Mouse (Mus musculus): Measurements from ENCODE around the gene Baiap2l1. TPM values are rescaled to one million over a fixed set of nuclear protein-coding genes. Genes with fewer than 3 reads are reported as not detected.
A peak's percentile ranks its signal among the peaks of the same experiment; 100 is the strongest.

Baiap2l1 gene
- polyA plus RNA-seq (2016; fragmentation: Nextera tagmentation; extraction: Ambion mirVana): 2.6 and 2.9 TPM in 2 replicates

GRCm38 (mm10) chr5:144357881-144358591 lies at the start of gene Baiap2l1:
Baiap2l1 (minus strand) TSS chr5:144358112.
- no peaks in the 10 kb centered on the region for H3K36me3 ChIP-seq (replicated peaks)
- peak within 1 kb of the TSS; percentile 86 for H3K4me2 ChIP-seq
- under 1% methylated on average over 60 of the region's 60 CpGs for WGBS
- peak within 1 kb of the TSS; percentile 49 for H3K4me3 ChIP-seq (replicated peaks)
- peaks cover 32% of the 10 kb centered on the region for H3K27me3 ChIP-seq
- ATAC-seq (ENCODE audit: low FRiP score): peak; percentile 95
- no peak within 1 kb of the TSS for H3K27ac ChIP-seq
- peak within 1 kb of the TSS; percentile 46; the same call in 1 of the 2 replicates for H3K9ac ChIP-seq
- peaks cover 19% of the 10 kb centered on the region for H3K4me1 ChIP-seq
- no peaks in the 10 kb centered on the region for H3K9me3 ChIP-seq

- Histone ChIP-seq H3K27me3 (no peaks in the 10 kb centered on the region), H3K27ac (no peak overlapping the region), H3K9ac (no peak overlapping the region), H3K36me3 (replicated peaks) (no peaks in the 10 kb centered on the region), H3K4me1 (peaks cover 3% of the 10 kb centered on the region), H3K4me2 (no peak overlapping the region), H3K4me3 (replicated peaks) (no peak overlapping the region), H3K9me3 (no peaks in the 10 kb centered on the region)
- ATAC-seq (ENCODE audit: low FRiP score): no peak
- WGBS: 92% methylated on average over 11 of the region's 11 CpGs
Measured at GRCm38 (mm10) chr5:144406256-144406655, 48.3 kb upstream of the Baiap2l1 start.

- Histone ChIP-seq H3K4me1 (peaks cover 10% of the 10 kb centered on the region), H3K4me2 (no peak overlapping the region), H3K9ac (no peak overlapping the region), H3K9me3 (no peaks in the 10 kb centered on the region), H3K4me3 (replicated peaks) (no peak overlapping the region), H3K36me3 (replicated peaks) (no peaks in the 10 kb centered on the region), H3K27ac (no peak overlapping the region), H3K27me3 (no peaks in the 10 kb centered on the region)
- WGBS: 23% methylated on average over 5 of the region's 5 CpGs
- ATAC-seq (ENCODE audit: low FRiP score): no peak
Measured at GRCm38 (mm10) chr5:144400821-144401220, 42.9 kb upstream of the Baiap2l1 start.

- no peaks in the 10 kb centered on the region for H3K27me3 ChIP-seq
- WGBS: 42% methylated on average over 5 of the region's 9 CpGs
- ATAC-seq (ENCODE audit: low FRiP score): no peak
- no peak overlapping the region for H3K27ac ChIP-seq
- H3K4me1 ChIP-seq: peaks cover 10% of the 10 kb centered on the region
- H3K36me3 ChIP-seq (replicated peaks): no peaks in the 10 kb centered on the region
- no peaks in the 10 kb centered on the region for H3K9me3 ChIP-seq
- H3K4me2 ChIP-seq: no peak overlapping the region
- no peak overlapping the region for H3K9ac ChIP-seq
- no peak overlapping the region for H3K4me3 ChIP-seq (replicated peaks)
Measured at GRCm38 (mm10) chr5:144397566-144397965, 39.7 kb upstream of the Baiap2l1 start.

- Histone ChIP-seq H3K9ac (no peak overlapping the region), H3K4me3 (replicated peaks) (no peak overlapping the region), H3K9me3 (no peaks in the 10 kb centered on the region), H3K4me2 (no peak overlapping the region), H3K27me3 (no peaks in the 10 kb centered on the region), H3K27ac (no peak overlapping the region), H3K4me1 (no peaks in the 10 kb centered on the region), H3K36me3 (replicated peaks) (no peaks in the 10 kb centered on the region)
- WGBS: 90% methylated on average over 2 of the region's 2 CpGs
- no peak for ATAC-seq (ENCODE audit: low FRiP score)
Measured at GRCm38 (mm10) chr5:144394142-144394541, 36.2 kb upstream of the Baiap2l1 start.

GRCm38 (mm10) chr5:144387851-144388250 lies 29.9 kb upstream of the Baiap2l1 start:
- H3K4me1 ChIP-seq: no peaks in the 10 kb centered on the region
- no peak overlapping the region for H3K4me3 ChIP-seq (replicated peaks)
- no peak overlapping the region for H3K9ac ChIP-seq
- no peaks in the 10 kb centered on the region; the same call in 1 of the 2 replicates for H3K9me3 ChIP-seq
- H3K36me3 ChIP-seq (replicated peaks): no peaks in the 10 kb centered on the region
- H3K27ac ChIP-seq: no peak overlapping the region
- H3K27me3 ChIP-seq: no peaks in the 10 kb centered on the region
- WGBS: 9% methylated on average over 6 of the region's 6 CpGs
- ATAC-seq (ENCODE audit: low FRiP score): peak; percentile 65
- H3K4me2 ChIP-seq: no peak overlapping the region

- Histone ChIP-seq H3K4me2 (no peak overlapping the region), H3K9me3 (no peaks in the 10 kb centered on the region; the same call in 1 of the 2 replicates), H3K4me1 (no peaks in the 10 kb centered on the region), H3K27me3 (no peaks in the 10 kb centered on the region), H3K4me3 (replicated peaks) (no peak overlapping the region), H3K9ac (no peak overlapping the region), H3K36me3 (replicated peaks) (no peaks in the 10 kb centered on the region), H3K27ac (no peak overlapping the region)
- 73% methylated on average over 3 of the region's 3 CpGs for WGBS
- no peak for ATAC-seq (ENCODE audit: low FRiP score)
Measured at GRCm38 (mm10) chr5:144383936-144384335, 26.0 kb upstream of the Baiap2l1 start.

- Histone ChIP-seq H3K4me2 (no peak overlapping the region), H3K9me3 (no peaks in the 10 kb centered on the region; the same call in 1 of the 2 replicates), H3K9ac (no peak overlapping the region), H3K36me3 (replicated peaks) (no peaks in the 10 kb centered on the region), H3K4me3 (replicated peaks) (no peak overlapping the region), H3K27me3 (no peaks in the 10 kb centered on the region), H3K4me1 (no peaks in the 10 kb centered on the region), H3K27ac (no peak overlapping the region)
- WGBS: 83% methylated on average over 3 of the region's 3 CpGs
- no peak for ATAC-seq (ENCODE audit: low FRiP score)
Measured at GRCm38 (mm10) chr5:144381782-144382181, 23.9 kb upstream of the Baiap2l1 start.

GRCm38 (mm10) chr5:144380689-144381088 lies 22.8 kb upstream of the Baiap2l1 start:
- ATAC-seq (ENCODE audit: low FRiP score): no peak
- Histone ChIP-seq H3K27ac (no peak overlapping the region), H3K9ac (no peak overlapping the region), H3K9me3 (no peaks in the 10 kb centered on the region; the same call in 1 of the 2 replicates), H3K4me1 (no peaks in the 10 kb centered on the region), H3K4me2 (no peak overlapping the region), H3K4me3 (replicated peaks) (no peak overlapping the region), H3K36me3 (replicated peaks) (no peaks in the 10 kb centered on the region), H3K27me3 (no peaks in the 10 kb centered on the region)
- WGBS: 92% methylated on average over 7 of the region's 7 CpGs

- Histone ChIP-seq H3K4me2 (no peak overlapping the region), H3K4me1 (no peaks in the 10 kb centered on the region), H3K36me3 (replicated peaks) (no peaks in the 10 kb centered on the region), H3K9me3 (no peaks in the 10 kb centered on the region), H3K27ac (no peak overlapping the region), H3K9ac (no peak overlapping the region), H3K27me3 (no peaks in the 10 kb centered on the region), H3K4me3 (replicated peaks) (no peak overlapping the region)
- 90% methylated on average over 4 of the region's 4 CpGs for WGBS
- no peak for ATAC-seq (ENCODE audit: low FRiP score)
Measured at GRCm38 (mm10) chr5:144379431-144379830, 21.5 kb upstream of the Baiap2l1 start.

- H3K27me3 ChIP-seq: no peaks in the 10 kb centered on the region
- WGBS: 92% methylated on average over 2 of the region's 2 CpGs
Measured at GRCm38 (mm10) chr5:144372885-144373284, 15.0 kb upstream of the Baiap2l1 start.

GRCm38 (mm10) chr5:144372177-144372576 lies 14.3 kb upstream of the Baiap2l1 start:
- WGBS: 84% methylated on average over 2 of the region's 2 CpGs
- H3K36me3 ChIP-seq (replicated peaks): no peaks in the 10 kb centered on the region

More at GRCm38 (mm10) chr5:144372885-144373284, 15.0 kb upstream of the Baiap2l1 start:
- Histone ChIP-seq H3K4me2 (no peak overlapping the region), H3K36me3 (replicated peaks) (no peaks in the 10 kb centered on the region), H3K4me3 (replicated peaks) (no peak overlapping the region), H3K9me3 (no peaks in the 10 kb centered on the region), H3K27ac (no peak overlapping the region), H3K9ac (no peak overlapping the region), H3K4me1 (peaks cover 4% of the 10 kb centered on the region)
- no peak for ATAC-seq (ENCODE audit: low FRiP score)

GRCm38 (mm10) chr5:144370986-144371385 lies 13.1 kb upstream of the Baiap2l1 start:
- Histone ChIP-seq H3K27me3 (no peaks in the 10 kb centered on the region), H3K4me1 (peaks cover 4% of the 10 kb centered on the region), H3K4me2 (no peak overlapping the region), H3K27ac (no peak overlapping the region), H3K36me3 (replicated peaks) (no peaks in the 10 kb centered on the region), H3K4me3 (replicated peaks) (no peak overlapping the region), H3K9me3 (no peaks in the 10 kb centered on the region), H3K9ac (no peak overlapping the region)
- 10% methylated on average over 6 of the region's 6 CpGs for WGBS
- ATAC-seq (ENCODE audit: low FRiP score): no peak

More at GRCm38 (mm10) chr5:144372177-144372576, 14.3 kb upstream of the Baiap2l1 start:
- no peak overlapping the region for H3K4me2 ChIP-seq
- H3K27me3 ChIP-seq: no peaks in the 10 kb centered on the region
- no peak overlapping the region for H3K4me3 ChIP-seq (replicated peaks)
- no peak for ATAC-seq (ENCODE audit: low FRiP score)
- no peak overlapping the region for H3K27ac ChIP-seq
- H3K9me3 ChIP-seq: no peaks in the 10 kb centered on the region
- peaks cover 4% of the 10 kb centered on the region for H3K4me1 ChIP-seq
- H3K9ac ChIP-seq: no peak overlapping the region
